Mouse (Mus musculus): ENCODE data around the gene Dnase1l3.

DNA sequence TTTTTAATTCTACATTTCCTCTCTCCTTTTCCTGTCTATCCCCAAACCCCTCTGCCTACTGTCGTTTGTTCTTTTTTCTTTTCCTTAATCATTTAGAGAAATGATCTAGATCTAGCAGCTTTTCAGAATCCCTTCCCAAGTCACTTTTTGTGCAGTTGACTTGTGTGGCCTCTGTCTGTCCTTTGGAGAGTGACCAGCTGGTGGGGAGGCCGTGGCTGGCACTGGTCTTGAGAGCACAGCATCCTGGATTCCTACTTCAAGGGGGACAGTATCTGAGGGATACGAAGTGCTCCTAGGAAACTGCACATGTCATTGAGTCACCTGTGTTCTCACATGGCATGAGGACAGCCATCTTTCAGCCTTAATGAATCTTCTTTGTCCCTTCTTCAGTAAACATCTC is 45.8 kb upstream of the Dnase1l3 start:
- TF ChIP-seq CTCF (IDR thresholded peaks at IDR 0.05; ENCODE audit: extremely low read depth, insufficient read length, insufficient replicate concordance, low read depth, low read length), result no peak
- no peak for TF ChIP-seq POLR2A (IDR thresholded peaks at IDR 0.05; ENCODE audit: low read depth, low read length)

Measured in small intestine, adult 2 months (tissue).